Mouse (Mus musculus) R1 (cell line): ENCODE results near the gene Zfhx3.

Experiments used
- DNase-seq: peaks from one replicate; pipeline ENCODE4 v3.0.0-alpha.2; 2018; ENCODE audit warnings: low read depth, low spot score

Zfhx3 gene

GRCm38 (mm10) chr8:107941922-107942694 lies at the start of gene Zfhx3:
TSS of gene Zfhx3 (plus strand) at chr8:107942644.
- DNase-seq = peak; percentile 3

- DNase-seq = no peak
These were observed 23.5 kb upstream of the Zfhx3 start for GRCm38 (mm10) chr8:107918984-107919383.

- peak; percentile 32 for DNase-seq
These were observed 16.3 kb upstream of the Zfhx3 start for GRCm38 (mm10) chr8:107926149-107926548.

- DNase-seq = no peak
These were observed 5.7 kb upstream of the Zfhx3 start for GRCm38 (mm10) chr8:107936725-107937124.

- DNase-seq = peak; percentile 54
These were observed 4.2 kb upstream of the Zfhx3 start for GRCm38 (mm10) chr8:107938231-107938630.

- DNase-seq = no peak
These were observed 2.3 kb upstream of the Zfhx3 start for GRCm38 (mm10) chr8:107940181-107940580.

- peak; percentile 38 for DNase-seq
These were observed 487 bp downstream of the Zfhx3 start for GRCm38 (mm10) chr8:107942752-107943510.

- no peak for DNase-seq
These were observed 1.3 kb downstream of the Zfhx3 start for GRCm38 (mm10) chr8:107943550-107944348.

GRCm38 (mm10) chr8:107944676-107945600 lies 2.5 kb downstream of the Zfhx3 start:
- peak; percentile 13 for DNase-seq

- no peak for DNase-seq
These were observed 4.4 kb downstream of the Zfhx3 start for GRCm38 (mm10) chr8:107946888-107947287.

- DNase-seq = no peak
These were observed 13.4 kb downstream of the Zfhx3 start for GRCm38 (mm10) chr8:107955887-107956286.

- no peak for DNase-seq
These were observed 15.1 kb downstream of the Zfhx3 start for GRCm38 (mm10) chr8:107957566-107957965.

- no peak for DNase-seq
These were observed 18.0 kb downstream of the Zfhx3 start for GRCm38 (mm10) chr8:107960466-107960865.

GRCm38 (mm10) chr8:107960878-107961277 lies 18.4 kb downstream of the Zfhx3 start:
- DNase-seq = no peak

- DNase-seq = no peak
These were observed 29.8 kb downstream of the Zfhx3 start for GRCm38 (mm10) chr8:107972198-107972597.

GRCm38 (mm10) chr8:107974451-107974850 lies 32.0 kb downstream of the Zfhx3 start:
- no peak for DNase-seq

- DNase-seq = no peak
These were observed 35.8 kb downstream of the Zfhx3 start for GRCm38 (mm10) chr8:107978247-107978646.

GRCm38 (mm10) chr8:107980618-107981017 lies 38.2 kb downstream of the Zfhx3 start:
- DNase-seq = no peak

- no peak for DNase-seq
These were observed 44.2 kb downstream of the Zfhx3 start for GRCm38 (mm10) chr8:107986629-107987028.

GRCm38 (mm10) chr8:107998874-107999273 lies 56.4 kb downstream of the Zfhx3 start:
- no peak for DNase-seq

GRCm38 (mm10) chr8:108011516-108011915 lies 69.1 kb downstream of the Zfhx3 start:
- no peak for DNase-seq
